Mouse (Mus musculus) left cerebral cortex, adult 11 months (tissue): ENCODE results near the gene Gpc5.

Experiments
- DNase-seq: peaks from one replicate; pipeline ENCODE4 v3.0.0; 2022; ENCODE audit warnings: low spot score

Gene Gpc5

DNA sequence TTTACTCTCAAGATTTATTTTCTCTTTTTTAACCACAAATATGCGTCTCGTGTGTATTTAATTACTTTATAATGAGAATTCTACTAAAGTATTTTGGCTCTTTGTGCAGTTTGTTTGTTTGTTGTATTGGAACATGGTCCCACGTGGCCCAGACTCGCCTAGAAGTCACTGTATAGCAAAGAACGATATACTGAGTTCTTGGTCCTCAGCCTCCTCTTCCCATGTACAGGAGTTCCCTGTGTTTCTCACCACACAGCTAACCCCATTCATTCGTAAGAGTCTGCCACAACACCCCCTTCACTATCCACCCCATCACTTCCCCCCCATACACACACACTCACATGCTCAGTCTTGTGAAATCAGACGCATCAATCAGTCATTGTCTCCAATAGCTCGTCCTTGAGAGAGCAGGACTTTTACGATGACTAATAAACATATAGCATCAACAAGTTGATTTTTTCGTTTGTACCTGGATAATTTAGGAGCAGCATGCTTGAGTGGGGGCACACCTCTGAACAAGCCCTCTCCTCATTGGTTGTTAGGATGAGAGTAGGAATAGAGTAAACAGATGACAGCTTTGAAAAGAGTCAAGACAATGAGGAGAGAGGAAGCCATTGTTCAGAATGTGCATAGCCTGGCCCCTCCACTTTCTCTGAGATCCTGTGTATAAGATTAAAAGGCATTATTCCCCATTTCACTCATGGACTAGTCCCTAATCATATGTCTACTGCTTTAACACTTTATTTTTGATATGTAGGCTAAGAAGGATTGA lies 740.0 kb downstream of the Gpc5 start:
- DNase-seq = no peak

DNA sequence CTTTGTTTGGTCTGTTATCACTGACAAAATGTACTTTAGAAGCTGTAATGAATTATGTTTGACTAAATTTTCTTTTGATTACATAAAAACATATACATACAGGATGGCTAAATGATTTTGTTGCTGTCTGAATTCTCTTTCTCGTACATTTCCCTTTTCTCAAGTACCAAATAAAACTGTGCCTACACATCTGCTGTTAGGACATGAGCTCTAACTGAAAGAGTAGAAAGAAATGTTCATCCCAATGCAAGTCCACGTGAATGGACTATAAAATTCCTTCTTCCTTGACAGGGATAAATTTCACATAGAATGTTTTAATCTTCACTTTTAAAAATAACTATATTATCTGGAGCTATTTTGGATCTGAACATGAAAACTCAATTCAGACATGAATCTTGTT lies 751.8 kb downstream of the Gpc5 start:
- DNase-seq = peak; percentile 8

- no peak for DNase-seq
Observed at GRCm38 (mm10) chr14:115844773-115845427, 752.9 kb downstream of the Gpc5 start.

DNA sequence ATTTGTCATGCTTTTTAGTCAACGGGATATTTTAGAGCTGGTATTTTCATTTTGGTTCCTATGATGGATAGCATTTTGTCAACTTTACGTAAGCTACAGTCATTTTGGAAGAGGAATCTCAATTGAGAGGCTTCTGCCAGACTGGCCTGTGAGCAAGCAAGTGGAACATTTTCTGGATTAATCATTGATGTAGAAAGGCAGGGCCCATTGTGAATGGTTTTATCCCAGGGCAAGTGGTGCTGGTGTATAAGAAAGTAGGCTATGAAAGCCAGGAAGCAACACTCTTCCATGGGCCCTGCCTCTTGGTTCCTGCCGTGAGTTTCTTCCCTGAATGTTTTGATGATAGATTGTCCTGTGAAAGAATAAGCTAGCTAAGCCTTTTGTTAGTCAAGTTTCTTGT lies 777.1 kb downstream of the Gpc5 start:
- no peak for DNase-seq

- DNase-seq = no peak
Observed at GRCm38 (mm10) chr14:115976062-115976461, 884.0 kb downstream of the Gpc5 start.

DNA sequence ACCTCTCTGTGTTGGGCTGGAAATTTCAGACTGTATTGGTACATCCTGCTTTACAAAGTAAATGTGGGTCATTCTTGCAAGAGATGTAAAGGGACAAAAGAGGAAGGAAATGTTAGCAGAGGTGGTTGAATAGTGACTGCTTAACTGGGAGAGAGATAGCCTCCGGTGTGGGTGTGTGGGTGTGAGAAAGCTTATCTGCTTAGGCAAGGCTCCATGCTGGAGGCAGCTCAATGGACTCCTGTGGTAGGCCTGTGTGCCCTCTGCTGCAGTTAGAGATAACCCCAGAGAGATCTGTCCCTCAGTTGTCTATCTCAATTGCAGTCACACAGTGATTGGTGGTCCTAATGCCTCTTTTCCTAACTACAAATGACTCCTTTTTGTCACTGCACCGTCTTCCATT lies 887.2 kb downstream of the Gpc5 start:
- DNase-seq = no peak

DNA sequence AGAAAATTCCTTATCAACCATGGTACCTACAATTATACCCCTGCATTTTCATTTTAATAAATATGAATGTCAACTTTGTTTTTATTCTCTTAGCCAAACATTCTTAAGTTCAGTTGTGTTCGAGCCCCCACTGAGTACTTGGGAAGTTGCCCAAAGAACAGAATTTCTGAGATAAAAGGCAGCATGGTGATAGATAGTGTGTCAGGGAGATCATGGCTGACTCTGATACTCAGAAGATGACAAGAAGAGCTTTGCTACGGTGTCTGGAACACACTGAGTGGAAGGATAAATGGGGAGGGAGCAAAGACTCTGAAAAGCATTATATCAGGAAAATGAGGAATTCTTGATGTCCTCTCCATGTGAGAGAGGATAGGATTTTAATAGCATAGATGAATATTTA lies 898.7 kb downstream of the Gpc5 start:
- DNase-seq = no peak

DNA sequence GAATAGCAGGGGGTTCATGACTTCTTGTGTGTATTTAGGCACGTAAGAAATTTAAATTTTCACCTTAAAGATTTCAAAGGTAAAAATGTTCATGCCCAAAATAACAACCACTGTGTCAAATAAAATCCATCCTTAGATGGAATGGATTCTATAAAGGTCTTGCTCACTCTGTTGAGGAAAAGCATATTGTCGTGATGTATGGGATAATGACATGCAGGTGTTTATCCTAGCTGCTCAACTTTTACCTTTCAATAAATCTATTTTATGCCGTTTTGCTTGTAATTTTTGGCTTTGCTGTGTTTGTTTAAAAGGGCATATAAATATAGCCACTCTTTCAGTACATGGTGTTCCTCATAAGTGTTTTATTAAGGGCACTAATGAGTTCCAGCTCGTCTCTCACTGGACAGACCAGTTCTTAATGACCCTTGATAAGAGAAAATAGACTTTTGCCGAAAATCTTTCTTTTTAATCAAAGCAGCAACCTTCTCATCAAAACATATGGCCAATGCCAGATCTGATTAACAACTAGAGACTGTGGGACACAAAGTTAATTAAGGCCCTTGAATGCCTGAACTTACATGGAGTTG lies 901.6 kb downstream of the Gpc5 start:
- no peak for DNase-seq

DNA sequence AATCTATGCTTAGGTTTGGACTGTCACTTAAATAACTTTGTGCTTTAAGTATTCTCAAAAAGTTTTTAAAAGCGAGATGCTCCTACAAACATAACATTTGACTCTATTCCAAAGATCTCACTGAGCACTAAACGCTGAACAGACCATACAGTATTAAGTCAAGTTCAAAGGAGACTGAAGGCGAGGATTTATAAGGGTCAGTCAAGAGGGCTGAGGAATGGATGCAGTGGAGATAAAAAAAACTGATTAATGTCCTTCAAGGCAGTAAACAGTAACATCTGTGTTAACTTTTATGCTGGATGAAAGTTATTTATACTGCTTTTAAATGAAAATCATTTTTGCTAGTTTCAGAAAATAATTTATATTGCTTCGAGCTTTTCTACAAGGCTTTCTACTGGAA lies 906.9 kb downstream of the Gpc5 start:
- no peak for DNase-seq

DNA sequence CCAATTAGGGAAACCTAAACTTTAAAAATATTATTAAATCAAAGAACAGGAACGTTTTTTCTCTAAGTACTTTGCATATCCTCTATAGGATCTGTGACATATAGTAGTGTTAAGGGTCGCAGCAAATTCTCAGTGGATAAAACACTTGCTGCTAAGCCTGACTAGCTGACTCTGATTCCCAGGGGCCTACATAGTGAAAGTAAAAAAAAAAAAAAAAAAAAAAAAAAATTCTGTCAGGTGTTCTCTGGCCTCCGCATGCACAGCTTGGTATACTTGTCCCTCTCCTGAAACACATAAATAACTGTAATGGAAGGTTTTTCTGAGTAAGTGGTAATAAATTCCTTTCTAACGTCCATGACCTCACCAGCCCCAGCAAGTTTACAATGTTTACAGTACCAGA lies 995.0 kb downstream of the Gpc5 start:
- DNase-seq = no peak

DNA sequence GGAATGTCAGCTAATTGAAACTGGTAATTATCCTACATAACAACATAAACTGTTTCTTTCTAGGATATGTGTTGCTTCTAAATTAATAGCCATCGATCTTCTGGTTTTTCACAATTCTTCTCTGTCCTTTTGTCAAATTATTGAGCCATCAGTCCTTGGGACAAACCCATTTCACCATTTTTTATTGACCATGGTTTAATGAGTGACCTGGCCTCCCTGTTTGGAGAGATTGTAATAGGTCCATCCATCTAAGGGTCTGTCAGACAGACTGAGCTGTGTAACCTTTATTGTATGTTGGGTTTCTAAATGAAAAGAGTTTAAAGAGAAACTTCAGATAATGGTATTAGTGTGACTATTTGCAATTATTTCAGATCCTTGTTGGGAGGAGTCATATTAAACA lies 1035.9 kb downstream of the Gpc5 start:
- no peak for DNase-seq

- no peak for DNase-seq
Observed at GRCm38 (mm10) chr14:116137330-116137729, 1045.3 kb downstream of the Gpc5 start.

DNA sequence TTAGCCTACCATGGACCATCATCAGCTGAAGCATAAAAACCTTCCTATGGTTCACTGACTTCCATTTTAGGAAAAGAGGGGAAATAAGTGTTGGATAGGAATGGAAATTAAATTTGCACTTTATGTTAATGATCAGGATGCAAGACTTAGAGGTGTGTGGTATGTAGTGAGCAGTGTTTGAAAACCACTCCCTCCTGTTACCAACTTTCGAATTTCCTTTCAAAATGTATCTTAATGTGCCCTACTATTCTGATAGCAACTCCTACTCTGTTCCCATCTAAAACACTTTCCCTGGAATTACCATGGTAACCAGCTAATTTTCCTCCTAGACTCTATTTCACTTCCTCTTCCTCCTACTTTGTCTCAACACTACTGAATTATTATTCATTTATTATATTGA lies 1045.8 kb downstream of the Gpc5 start:
- DNase-seq = no peak

- no peak for DNase-seq
Observed at GRCm38 (mm10) chr14:116162586-116162985, 1070.6 kb downstream of the Gpc5 start.

GRCm38 (mm10) chr14:116167401-116167800 lies 1075.4 kb downstream of the Gpc5 start:
- DNase-seq = no peak

- no peak for DNase-seq
Observed at GRCm38 (mm10) chr14:116169129-116169528, 1077.1 kb downstream of the Gpc5 start.

DNA sequence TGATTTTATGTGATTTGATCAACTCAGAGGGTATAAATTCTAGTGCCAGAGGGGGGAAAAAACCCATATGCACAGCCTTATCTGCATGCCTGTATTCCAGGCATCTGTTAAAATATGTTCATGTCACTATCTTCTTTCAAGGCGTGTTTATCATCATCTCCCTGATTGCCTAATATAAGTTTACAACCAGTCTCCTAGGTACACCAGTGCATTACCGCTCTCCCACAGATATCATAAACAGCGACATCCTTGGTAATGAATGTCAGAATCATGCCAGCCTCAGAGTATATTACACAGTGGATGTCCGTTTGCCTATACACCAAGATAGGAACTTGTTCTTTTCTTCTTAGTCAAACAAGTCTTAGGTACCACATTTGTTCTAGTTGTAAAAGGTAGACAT lies 1095.0 kb downstream of the Gpc5 start:
- DNase-seq = no peak

GRCm38 (mm10) chr14:116206977-116207376 lies 1115.0 kb downstream of the Gpc5 start:
- no peak for DNase-seq

DNA sequence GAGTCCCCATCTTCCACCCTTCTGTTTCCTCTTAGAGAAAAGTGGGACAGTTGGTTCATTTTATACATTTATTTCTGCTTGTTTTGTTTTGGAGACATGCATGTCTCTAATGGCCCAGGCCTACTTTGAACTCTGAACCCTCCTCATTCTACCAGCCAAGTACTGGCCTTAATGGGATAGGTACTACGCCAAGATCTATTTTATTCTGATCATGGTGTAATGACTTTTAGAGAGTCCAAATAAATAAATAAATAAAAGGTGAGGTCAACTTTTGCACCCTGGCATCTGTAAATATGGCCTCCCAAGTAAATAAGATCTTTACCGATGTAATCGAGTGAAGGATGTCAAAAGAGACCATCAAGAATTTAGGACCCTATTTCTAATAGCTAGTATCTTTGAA lies 1116.6 kb downstream of the Gpc5 start:
- DNase-seq = no peak

DNA sequence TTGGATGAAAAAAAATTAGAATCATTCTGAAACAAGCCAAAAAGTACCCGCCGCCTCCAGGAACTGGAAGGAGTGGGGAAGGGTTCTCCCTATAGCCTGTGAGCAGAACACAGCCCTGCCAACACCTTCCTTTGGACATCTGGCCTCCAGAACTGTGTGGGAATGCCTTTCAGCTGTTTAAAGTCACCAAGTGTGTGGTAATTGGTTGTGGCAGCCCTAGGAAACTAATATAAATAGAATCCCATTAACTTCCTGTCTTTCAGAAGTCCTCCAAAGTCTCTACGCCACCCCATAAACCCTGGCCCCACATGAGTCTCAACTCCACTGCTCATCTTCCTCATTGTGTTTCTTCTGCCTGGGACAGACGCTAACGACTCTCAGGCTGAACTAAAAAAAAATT lies 1117.0 kb downstream of the Gpc5 start:
- peak; percentile 7 for DNase-seq

- no peak for DNase-seq
Observed at GRCm38 (mm10) chr14:116210304-116210703, 1118.3 kb downstream of the Gpc5 start.

GRCm38 (mm10) chr14:116212029-116212428 lies 1120.0 kb downstream of the Gpc5 start:
- DNase-seq = no peak

- no peak for DNase-seq
Observed at GRCm38 (mm10) chr14:116258126-116258525, 1166.1 kb downstream of the Gpc5 start.
